Mouse (Mus musculus): Measurements from ENCODE around the gene Polg. TPM values are rescaled to one million over a fixed set of nuclear protein-coding genes. Genes with fewer than 3 reads are reported as not detected.

Gene Polg
- 41.3 and 43.2 TPM in 2 replicates for polyA plus RNA-seq (2016; fragmentation: Nextera tagmentation; extraction: Ambion mirVana)

DNA sequence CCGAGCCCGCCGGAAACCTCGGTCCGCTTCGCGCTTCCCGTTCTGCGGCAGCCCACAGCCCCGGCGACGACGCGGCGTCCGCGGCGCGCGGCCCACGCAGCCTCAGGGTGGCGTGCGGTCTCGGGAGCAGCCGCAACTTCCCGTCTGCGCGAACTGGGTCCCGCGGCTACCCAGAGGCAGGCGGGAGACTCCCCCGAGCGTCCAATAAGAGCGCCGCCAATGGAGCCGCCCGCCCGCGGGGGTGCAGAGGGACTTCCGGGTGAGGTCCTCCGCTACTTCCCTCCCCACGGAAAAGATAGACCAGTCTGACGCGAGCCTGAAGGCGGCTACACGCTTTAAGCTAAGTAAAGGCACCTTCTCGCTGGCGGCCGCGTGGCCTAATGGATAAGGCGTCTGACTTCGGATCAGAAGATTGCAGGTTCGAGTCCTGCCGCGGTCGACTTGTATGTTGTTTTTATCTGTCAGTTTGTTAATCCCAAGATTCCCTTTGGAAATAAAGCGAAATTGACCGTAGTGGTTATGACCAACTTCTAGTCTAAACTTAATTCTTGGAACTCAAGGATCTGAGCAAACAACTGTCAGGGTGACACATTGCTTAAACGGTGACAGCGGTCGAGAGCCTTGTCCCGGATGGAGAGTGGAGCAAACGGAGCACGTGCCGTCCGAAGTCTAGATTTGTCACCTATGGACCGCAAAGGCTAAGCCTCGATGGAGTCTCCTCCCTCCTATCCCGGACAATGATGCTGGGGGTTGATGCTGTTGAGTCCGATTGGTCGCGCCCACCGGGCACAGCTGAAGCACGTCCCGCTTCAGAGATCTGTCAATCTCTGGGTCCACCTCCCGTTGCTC, at the start of gene Polg:
Gene Polg, minus strand, starts transcription at position 310 of the 849 bp plus-strand sequence.
- Histone ChIP-seq H3K27me3 (ENCODE audit: low read depth, poor library complexity, severe bottlenecking) (peaks cover 41% of the 10 kb centered on the region), H3K9me3 (replicated peaks) (no peaks in the 10 kb centered on the region), H3K36me3 (peaks cover 28% of the 10 kb centered on the region), H3K4me3 (peak within 1 kb of the TSS; percentile 81), H3K4me1 (peaks cover 58% of the 10 kb centered on the region), H3K27ac (replicated peaks) (peak within 1 kb of the TSS; percentile 88)
- DNase-seq (ENCODE audit: low spot score) = peak; percentile 99
- WGBS = under 1% methylated on average over 75 of the region's 76 CpGs

DNA sequence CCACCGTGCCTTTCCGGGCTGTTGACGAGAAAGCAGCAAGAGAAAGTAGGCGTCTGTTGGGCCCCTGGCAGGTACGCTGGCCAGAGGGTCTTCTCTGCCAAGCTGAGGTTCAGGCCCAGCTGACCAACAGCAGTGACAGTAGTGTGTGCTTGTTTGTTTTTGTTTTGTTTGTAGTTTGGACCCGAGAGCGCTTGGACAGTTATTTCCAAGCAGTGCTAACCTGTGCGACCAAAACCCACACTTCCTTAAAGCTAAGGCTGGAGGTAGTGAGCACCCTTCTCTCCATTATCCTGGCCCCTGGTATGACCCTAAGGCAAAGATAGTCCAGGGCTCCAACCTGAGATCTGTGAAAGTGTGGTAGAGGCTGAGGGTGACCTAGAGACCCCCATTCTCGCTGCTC, 49.7 kb upstream of the Polg start:
- H3K27me3 ChIP-seq (ENCODE audit: low read depth, poor library complexity, severe bottlenecking) = peaks cover 100% of the 10 kb centered on the region
- peaks cover 98% of the 10 kb centered on the region for H3K4me1 ChIP-seq
- H3K36me3 ChIP-seq = peaks cover 14% of the 10 kb centered on the region; the same call in 1 of the 2 replicates
- WGBS = 25% methylated on average over 9 of the region's 9 CpGs
- no peak for DNase-seq (ENCODE audit: low spot score)
- peak overlapping the region; percentile 84 for H3K27ac ChIP-seq (replicated peaks)
- peak overlapping the region; percentile 47 for H3K4me3 ChIP-seq
- H3K9me3 ChIP-seq (replicated peaks) = no peaks in the 10 kb centered on the region

DNA sequence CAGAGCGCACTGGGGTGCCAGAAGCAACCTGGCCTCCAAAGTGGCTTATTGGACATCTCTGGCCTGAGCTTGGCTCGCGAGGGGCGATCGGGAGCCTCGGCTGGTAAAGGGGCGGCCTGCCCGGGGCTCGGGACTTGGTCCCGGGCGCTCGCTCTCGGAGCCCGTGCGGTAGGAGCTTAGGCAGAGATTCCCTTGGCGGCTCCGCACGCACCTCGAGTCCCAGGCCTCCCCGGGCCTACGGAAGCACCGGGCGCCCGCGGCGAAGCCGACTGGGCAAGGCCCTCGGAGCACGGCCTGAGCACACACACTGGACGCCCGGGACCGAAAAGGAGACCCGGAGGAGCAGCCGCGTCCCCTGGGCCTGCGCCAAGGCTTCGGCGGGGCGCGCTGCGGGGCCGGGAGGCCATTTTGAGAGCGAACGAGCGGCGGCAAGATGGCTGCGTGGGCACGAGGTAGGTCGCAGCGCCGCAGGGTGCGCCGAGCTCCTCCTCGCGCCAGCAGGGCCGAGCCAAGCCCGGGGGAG, 49.1 kb upstream of the Polg start:
- peak overlapping the region; percentile 84 for H3K27ac ChIP-seq (replicated peaks)
- peak; percentile 68 for DNase-seq (ENCODE audit: low spot score)
- no peaks in the 10 kb centered on the region for H3K9me3 ChIP-seq (replicated peaks)
- peak overlapping the region; percentile 47 for H3K4me3 ChIP-seq
- peaks cover 96% of the 10 kb centered on the region for H3K4me1 ChIP-seq
- H3K27me3 ChIP-seq (ENCODE audit: low read depth, poor library complexity, severe bottlenecking) = peaks cover 100% of the 10 kb centered on the region
- WGBS = under 1% methylated on average over 57 of the region's 57 CpGs
- H3K36me3 ChIP-seq = peaks cover 10% of the 10 kb centered on the region; the same call in 1 of the 2 replicates

DNA sequence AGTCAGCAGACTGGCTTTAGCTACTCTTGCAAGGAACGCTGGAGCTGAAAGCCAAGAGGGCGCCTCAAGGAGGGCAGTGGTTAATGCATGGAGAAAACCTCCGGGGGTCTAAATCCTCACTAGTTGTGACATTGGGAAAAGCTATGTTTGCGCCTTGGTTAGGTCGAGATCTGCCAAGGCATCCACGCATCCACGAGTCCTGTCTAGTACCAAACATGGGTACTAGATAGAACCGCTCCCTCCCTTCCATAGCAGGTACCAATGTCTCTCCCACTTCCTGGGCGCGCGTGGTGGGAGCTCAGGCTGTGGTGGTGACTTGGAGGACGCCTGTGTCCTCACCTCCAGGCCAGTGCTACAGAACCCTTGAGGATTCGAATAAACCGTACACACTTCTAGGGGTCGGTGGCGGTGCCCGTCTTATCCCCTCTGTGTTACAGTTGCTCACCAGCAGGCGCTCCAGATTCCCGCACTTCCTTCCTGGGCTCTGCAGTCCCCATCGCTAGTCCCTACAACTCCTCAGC, 48.3 kb upstream of the Polg start:
- Histone ChIP-seq H3K4me1 (peaks cover 96% of the 10 kb centered on the region), H3K36me3 (peaks cover 12% of the 10 kb centered on the region), H3K27ac (replicated peaks) (peak overlapping the region; percentile 84; the same call in 1 of the 2 replicates), H3K9me3 (replicated peaks) (no peaks in the 10 kb centered on the region), H3K4me3 (peak overlapping the region; percentile 47; the same call in 1 of the 2 replicates), H3K27me3 (ENCODE audit: low read depth, poor library complexity, severe bottlenecking) (peaks cover 100% of the 10 kb centered on the region)
- peak; percentile 62 for DNase-seq (ENCODE audit: low spot score)
- 4% methylated on average over 20 of the region's 20 CpGs for WGBS

DNA sequence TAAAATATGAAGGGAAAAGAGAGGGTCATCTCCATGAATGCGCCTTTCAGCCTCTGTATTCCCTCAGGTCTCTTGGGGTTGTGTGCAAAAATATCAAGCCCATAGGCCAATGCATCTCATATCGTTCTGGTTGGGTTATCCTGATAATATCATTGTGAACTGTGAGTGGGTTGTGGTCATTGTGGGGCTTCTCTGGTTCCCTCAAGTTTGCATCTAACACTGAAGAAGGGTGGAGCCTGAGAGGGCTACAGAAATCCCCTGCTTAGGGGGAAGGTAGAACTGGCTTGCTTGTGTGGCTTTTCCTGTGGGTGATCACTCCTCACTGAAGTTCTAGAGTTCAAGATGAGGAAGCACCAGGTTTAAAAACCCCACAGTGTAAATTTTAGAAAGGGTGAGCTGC, 47.3 kb upstream of the Polg start:
- Histone ChIP-seq H3K36me3 (peaks cover 22% of the 10 kb centered on the region), H3K27me3 (ENCODE audit: low read depth, poor library complexity, severe bottlenecking) (peaks cover 100% of the 10 kb centered on the region), H3K27ac (replicated peaks) (no peak overlapping the region), H3K4me3 (no peak overlapping the region), H3K4me1 (peaks cover 96% of the 10 kb centered on the region), H3K9me3 (replicated peaks) (no peaks in the 10 kb centered on the region)
- 11% methylated on average over 2 of the region's 2 CpGs for WGBS
- DNase-seq (ENCODE audit: low spot score) = no peak

DNA sequence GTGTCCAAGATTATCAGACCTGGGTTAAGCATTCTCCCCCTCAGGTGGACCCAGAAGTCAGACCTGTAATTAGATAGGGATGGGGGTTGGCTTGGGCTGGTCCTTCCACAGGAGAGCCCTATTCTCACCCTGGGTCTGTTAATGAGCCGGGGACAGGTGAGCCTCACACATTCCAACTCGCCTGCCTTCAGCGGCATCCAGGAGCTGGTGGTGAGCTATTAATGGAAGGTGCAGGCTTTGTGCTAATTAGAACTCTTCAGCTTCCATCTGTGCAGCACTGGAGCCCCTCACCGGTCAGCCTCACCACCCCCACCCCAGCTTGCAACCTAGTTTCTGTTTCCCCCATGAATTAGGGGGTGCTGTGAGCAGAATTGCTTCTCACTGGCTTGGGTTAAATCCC, 46.3 kb upstream of the Polg start:
- H3K4me3 ChIP-seq = no peak overlapping the region
- 12% methylated on average over 4 of the region's 4 CpGs for WGBS

DNA sequence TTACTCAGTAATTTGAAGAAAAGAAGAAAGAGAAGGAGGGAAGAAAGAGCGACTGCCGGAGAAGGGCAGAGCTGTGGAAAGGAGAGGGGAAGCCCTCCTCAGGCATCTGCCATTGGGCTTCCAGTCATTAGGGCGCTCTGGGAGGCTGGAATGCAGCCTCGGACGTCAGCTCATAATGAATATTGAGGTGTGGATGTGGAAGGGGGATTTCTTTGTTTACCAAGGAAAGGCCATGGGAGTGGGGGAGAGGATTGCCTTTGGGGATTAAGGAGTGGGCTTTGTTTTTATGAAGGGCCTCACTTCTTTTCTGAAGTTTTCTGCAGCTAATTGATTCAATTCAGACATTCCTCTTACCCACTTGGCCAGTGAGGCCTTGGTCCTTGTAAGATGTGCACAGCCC, 45.5 kb upstream of the Polg start:
- Histone ChIP-seq H3K27ac (replicated peaks) (peak overlapping the region; percentile 59; the same call in 1 of the 2 replicates), H3K27me3 (ENCODE audit: low read depth, poor library complexity, severe bottlenecking) (peaks cover 100% of the 10 kb centered on the region), H3K36me3 (peaks cover 36% of the 10 kb centered on the region), H3K4me3 (peak overlapping the region; percentile 64; the same call in 1 of the 2 replicates), H3K9me3 (replicated peaks) (no peaks in the 10 kb centered on the region), H3K4me1 (peaks cover 96% of the 10 kb centered on the region)
- no peak for DNase-seq (ENCODE audit: low spot score)
- 4% methylated on average over 5 of the region's 5 CpGs for WGBS

More for the DNA sequence above, 46.3 kb upstream of the Polg start:
- Histone ChIP-seq H3K4me1 (peaks cover 96% of the 10 kb centered on the region), H3K27ac (replicated peaks) (0 out of 2 replicates have a peak overlapping the region, but pooled peaks have one; percentile 23), H3K36me3 (peaks cover 32% of the 10 kb centered on the region), H3K9me3 (replicated peaks) (no peaks in the 10 kb centered on the region), H3K27me3 (ENCODE audit: low read depth, poor library complexity, severe bottlenecking) (peaks cover 100% of the 10 kb centered on the region)
- DNase-seq (ENCODE audit: low spot score) = no peak

DNA sequence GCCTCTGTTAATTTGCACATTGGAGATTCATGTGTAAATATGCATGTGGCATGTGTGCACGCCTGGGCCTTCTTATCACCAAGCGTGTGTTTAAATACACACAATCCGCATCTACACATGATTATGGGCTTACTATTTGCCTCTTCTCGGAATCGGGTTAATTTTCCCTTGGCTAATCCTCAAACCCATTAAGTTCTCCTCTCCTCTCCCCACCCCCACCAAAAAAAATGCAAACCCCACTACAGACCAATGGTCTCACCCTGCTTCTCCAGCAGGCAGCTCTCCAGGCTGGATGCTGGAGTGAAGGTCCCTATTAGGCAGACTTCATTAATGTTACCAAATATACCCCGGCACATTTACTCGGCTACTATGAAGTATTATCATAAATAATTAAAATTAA, 45.0 kb upstream of the Polg start:
- Histone ChIP-seq H3K4me1 (peaks cover 96% of the 10 kb centered on the region), H3K27ac (replicated peaks) (peak overlapping the region; percentile 59; the same call in 1 of the 2 replicates), H3K36me3 (peaks cover 36% of the 10 kb centered on the region), H3K27me3 (ENCODE audit: low read depth, poor library complexity, severe bottlenecking) (peaks cover 100% of the 10 kb centered on the region), H3K9me3 (replicated peaks) (no peaks in the 10 kb centered on the region), H3K4me3 (peak overlapping the region; percentile 64; the same call in 1 of the 2 replicates)
- DNase-seq (ENCODE audit: low spot score) = no peak
- WGBS = 11% methylated on average over 7 of the region's 7 CpGs

DNA sequence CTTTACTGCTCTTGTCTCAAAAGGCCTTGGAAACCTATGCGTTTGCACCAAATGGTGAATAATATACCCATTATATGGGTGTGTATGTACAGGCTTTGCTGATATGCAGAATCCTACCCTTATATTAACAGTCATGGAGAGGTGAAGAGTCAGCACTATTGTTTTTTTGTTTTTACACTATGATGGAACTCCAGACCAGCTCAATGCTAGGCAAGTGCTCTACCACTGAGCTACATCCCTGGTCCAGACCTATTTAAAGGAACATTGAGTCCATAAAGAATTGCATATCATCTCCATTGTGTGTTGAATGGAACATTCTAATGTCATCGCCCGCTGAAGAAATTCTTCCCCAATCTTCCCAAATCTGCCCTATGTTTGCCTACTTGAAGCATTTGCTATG, 44.5 kb upstream of the Polg start:
- Histone ChIP-seq H3K36me3 (peaks cover 36% of the 10 kb centered on the region), H3K4me3 (peak overlapping the region; percentile 64; the same call in 1 of the 2 replicates), H3K4me1 (peaks cover 96% of the 10 kb centered on the region), H3K27me3 (ENCODE audit: low read depth, poor library complexity, severe bottlenecking) (peaks cover 100% of the 10 kb centered on the region), H3K27ac (replicated peaks) (no peak overlapping the region; the same call in 1 of the 2 replicates), H3K9me3 (replicated peaks) (no peaks in the 10 kb centered on the region)
- DNase-seq (ENCODE audit: low spot score) = no peak
- WGBS = 16% methylated on average over 3 of the region's 3 CpGs

DNA sequence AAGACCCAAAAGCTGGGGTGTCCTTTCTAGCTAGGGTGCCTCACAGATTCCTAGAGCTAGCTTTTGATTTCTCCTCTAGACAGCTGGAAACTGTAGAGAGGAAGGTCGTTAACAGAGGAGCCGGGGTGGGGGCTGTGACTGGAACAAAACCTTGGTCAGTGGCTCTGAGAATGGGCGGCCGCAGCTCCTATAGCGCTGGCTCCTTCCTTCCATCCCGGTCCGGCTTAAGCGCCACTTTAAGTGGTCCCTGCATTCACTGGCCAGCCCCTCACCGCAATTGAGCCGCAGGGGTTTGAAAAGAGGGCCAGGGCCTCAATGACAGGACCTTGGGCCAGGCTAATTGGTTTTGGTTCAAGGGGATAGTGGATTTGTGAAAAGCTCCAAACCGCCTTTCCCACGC, 43.5 kb upstream of the Polg start:
- DNase-seq (ENCODE audit: low spot score) = no peak
- no peaks in the 10 kb centered on the region for H3K9me3 ChIP-seq (replicated peaks)
- peaks cover 32% of the 10 kb centered on the region for H3K36me3 ChIP-seq
- peak overlapping the region; percentile 95 for H3K27ac ChIP-seq (replicated peaks)
- peaks cover 96% of the 10 kb centered on the region for H3K4me1 ChIP-seq
- H3K27me3 ChIP-seq (ENCODE audit: low read depth, poor library complexity, severe bottlenecking) = peaks cover 100% of the 10 kb centered on the region
- WGBS = 1% methylated on average over 12 of the region's 12 CpGs
- peak overlapping the region; percentile 64 for H3K4me3 ChIP-seq

DNA sequence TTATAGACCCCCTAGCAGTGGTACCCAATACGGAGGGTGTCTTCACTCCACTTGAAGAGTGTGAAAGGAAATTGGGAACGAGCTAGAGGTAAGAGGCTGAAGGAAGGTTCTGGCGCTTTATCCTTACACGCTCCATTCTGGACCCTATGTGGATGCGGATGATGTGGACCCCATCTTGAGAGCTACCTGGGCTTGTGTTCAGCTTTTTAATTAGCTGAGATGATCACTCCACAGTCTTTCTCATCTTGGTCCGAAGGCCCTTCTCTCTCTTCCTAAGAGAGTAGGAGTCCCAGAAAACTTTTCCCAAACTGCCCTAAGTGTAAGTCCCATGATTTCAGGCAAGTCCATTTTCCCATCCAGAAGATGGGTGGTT, 43.1 kb upstream of the Polg start:
- DNase-seq (ENCODE audit: low spot score) = no peak
- peak overlapping the region; percentile 64 for H3K4me3 ChIP-seq
- no peaks in the 10 kb centered on the region for H3K9me3 ChIP-seq (replicated peaks)
- H3K27me3 ChIP-seq (ENCODE audit: low read depth, poor library complexity, severe bottlenecking) = peaks cover 100% of the 10 kb centered on the region
- 5% methylated on average over 6 of the region's 6 CpGs for WGBS
- peaks cover 32% of the 10 kb centered on the region for H3K36me3 ChIP-seq
- peak overlapping the region; percentile 95 for H3K27ac ChIP-seq (replicated peaks)
- H3K4me1 ChIP-seq = peaks cover 96% of the 10 kb centered on the region

DNA sequence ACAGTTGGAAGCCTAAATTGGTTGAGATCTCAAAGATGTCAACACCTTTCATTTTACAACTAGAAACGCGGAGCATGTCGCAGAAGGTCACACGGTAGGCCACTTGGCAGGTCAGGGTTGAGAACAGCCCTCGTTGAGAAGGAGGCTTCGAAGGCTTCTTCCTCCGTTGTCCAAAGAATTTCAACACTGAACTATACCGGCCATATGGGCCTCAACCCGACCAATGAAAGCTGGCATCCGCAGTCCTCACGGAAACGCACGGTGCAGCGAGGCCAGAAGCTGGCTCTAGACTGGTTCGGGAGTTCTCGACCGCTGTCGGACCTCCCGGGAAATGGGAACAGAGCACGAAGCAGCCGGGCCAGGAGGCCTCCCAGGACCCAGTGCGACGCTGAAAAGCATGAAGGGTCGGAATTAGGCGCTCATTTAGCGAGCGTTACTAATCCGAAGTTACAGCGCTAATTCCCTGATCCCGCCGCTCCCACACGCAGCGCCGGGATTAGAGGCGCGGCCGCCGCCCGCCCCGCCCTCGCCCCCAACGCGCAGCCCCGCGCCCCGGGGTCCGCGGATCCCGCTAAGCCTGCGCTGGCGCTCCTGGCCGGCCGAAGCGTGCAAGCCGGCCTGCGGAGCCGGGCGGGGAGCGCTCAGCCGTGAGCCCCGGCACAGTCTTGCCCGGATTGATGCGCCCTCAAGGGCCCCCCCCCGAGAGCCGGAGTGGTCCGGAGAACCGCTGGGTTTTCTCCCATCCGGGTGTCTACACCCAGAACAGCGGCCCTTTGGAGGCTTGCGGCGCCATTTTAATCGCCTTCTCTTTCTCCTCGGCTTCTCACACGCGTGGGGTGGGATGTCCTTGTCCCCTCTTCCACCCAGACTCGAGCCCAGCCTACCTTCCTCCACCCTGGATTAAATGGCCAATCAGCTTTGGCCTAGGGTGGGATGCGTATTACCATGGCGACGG, 42.4 kb upstream of the Polg start:
- under 1% methylated on average over 79 of the region's 79 CpGs for WGBS
- Histone ChIP-seq H3K27ac (replicated peaks) (peak overlapping the region; percentile 95), H3K4me1 (peaks cover 96% of the 10 kb centered on the region), H3K9me3 (replicated peaks) (no peaks in the 10 kb centered on the region), H3K36me3 (peaks cover 32% of the 10 kb centered on the region), H3K4me3 (peak overlapping the region; percentile 64), H3K27me3 (ENCODE audit: low read depth, poor library complexity, severe bottlenecking) (peaks cover 100% of the 10 kb centered on the region)
- DNase-seq (ENCODE audit: low spot score) = peak; percentile 69

All from midbrain, embryonic 10.5 days (tissue).